Mouse (Mus musculus) cerebellum, adult 2 months (tissue): ENCODE data around the gene Krt88. TPM values are rescaled to one million over a fixed set of nuclear protein-coding genes. Genes with fewer than 3 reads are reported as not detected.

Experiments
- DNase-seq, 2 experiments: peaks; one replicate each; pipeline ENCODE4 v3.0.0; 2021
- H3K27ac ChIP-seq: fragments of 200-500 bp; 2 replicates; pipeline ENCODE4 v1.5.1; 2012; ENCODE audit warnings: low read length, control low read depth, inconsistent platforms; ENCODE audit not compliant: insufficient read depth
- H3K27me3 ChIP-seq: fragments of 200-500 bp; 2 replicates; pipeline ENCODE4 v1.6.1; 2012; ENCODE audit warnings: inconsistent platforms, mild to moderate bottlenecking, low read length, moderate library complexity; ENCODE audit not compliant: control insufficient read depth, insufficient read depth
- H3K4me1 ChIP-seq: fragments of 200-500 bp; 2 replicates; pipeline ENCODE4 v1.6.1; 2011; ENCODE audit warnings: low read length; ENCODE audit not compliant: control insufficient read depth, insufficient read depth
- H3K4me3 ChIP-seq: fragments of 200-500 bp; replicated peaks from 2 replicates; pipeline ENCODE3; 2011; ENCODE audit warnings: mild to moderate bottlenecking, low read depth, low read length, control low read depth; ENCODE audit not compliant: insufficient read depth
- CTCF ChIP-seq: fragments of 200-500 bp; IDR thresholded peaks from 2 replicates; pipeline ENCODE4 v1.5.1; 2011; ENCODE audit warnings: low read depth, mild to moderate bottlenecking, control low read depth, low read length, moderate library complexity, borderline replicate concordance; ENCODE audit not compliant: insufficient read depth
- POLR2A ChIP-seq: fragments of 200-500 bp; IDR thresholded peaks from 2 replicates; pipeline ENCODE4 v1.6.1; 2011; ENCODE audit warnings: low read length, control low read depth, borderline replicate concordance; ENCODE audit not compliant: insufficient read depth
- WGBS: fragments of 180-500 bp; shearing (Covaris S2); methylation state at CpG from one replicate; pipeline ENCODE4 v1.1.7; 2018; 5-methylcytosine and 5-hydroxymethylcytosine counted together
- polyA plus RNA-seq: library from polyadenylated mRNA; depleted of rRNA; stranded (reverse); fragments of >200 nt; gene quantifications from 2 replicates; pipeline ENCODE4 v1.2.3, GENCODE M21; 2012

The Krt88 gene
- polyA plus RNA-seq, 1 experiment = not detected

DNA sequence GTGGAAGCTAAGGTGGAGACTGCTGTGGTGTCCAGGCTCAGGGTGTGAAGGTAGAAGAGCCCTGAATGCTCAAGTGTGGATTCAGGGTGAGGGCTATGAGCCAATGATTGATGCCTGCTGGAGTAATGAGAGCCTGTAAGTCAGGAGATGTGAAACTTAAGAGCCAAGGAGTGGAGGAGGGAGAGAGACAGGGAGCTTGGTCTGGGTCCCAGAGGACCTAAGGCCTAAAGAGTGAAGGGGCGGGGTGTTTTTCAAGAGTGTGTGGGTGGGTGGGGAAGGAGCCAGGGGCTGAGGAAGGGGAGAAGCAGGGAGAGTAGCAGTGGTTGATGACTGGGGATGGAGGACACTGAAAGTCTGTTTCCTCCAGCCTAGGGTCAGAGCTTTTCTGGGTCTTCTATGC is 36.1 kb downstream of the Krt88 start:
- WGBS = 88% methylated on average over 1 of the region's 1 CpGs
- Histone ChIP-seq H3K27me3 (no peaks in the 10 kb centered on the region), H3K27ac (no peak overlapping the region), H3K4me3 (no peak overlapping the region), H3K4me1 (no peaks in the 10 kb centered on the region; the same call in 1 of the 2 replicates)
- TF ChIP-seq POLR2A (no peak), CTCF (no peak)
- no peak for DNase-seq

DNA sequence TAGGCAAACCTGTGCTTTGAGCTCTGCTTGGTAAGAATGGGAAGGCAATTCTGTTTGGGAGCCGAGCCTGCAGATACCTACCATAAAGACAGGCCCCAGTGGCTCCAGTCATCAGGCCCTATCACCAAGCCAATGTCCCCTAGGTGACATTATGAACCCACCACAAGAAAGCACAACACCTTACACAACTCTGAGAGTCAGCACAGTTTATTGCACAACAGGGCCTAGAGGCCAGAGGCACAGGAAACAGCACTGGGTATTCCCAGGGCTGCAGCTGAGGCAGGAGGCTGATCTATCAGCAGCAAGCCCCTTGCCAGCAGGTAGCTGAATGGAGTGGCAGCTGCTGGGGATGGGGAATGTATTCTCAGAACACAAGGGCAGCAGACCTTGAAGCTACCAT is 37.4 kb downstream of the Krt88 start:
- no peaks in the 10 kb centered on the region for H3K27me3 ChIP-seq

DNA sequence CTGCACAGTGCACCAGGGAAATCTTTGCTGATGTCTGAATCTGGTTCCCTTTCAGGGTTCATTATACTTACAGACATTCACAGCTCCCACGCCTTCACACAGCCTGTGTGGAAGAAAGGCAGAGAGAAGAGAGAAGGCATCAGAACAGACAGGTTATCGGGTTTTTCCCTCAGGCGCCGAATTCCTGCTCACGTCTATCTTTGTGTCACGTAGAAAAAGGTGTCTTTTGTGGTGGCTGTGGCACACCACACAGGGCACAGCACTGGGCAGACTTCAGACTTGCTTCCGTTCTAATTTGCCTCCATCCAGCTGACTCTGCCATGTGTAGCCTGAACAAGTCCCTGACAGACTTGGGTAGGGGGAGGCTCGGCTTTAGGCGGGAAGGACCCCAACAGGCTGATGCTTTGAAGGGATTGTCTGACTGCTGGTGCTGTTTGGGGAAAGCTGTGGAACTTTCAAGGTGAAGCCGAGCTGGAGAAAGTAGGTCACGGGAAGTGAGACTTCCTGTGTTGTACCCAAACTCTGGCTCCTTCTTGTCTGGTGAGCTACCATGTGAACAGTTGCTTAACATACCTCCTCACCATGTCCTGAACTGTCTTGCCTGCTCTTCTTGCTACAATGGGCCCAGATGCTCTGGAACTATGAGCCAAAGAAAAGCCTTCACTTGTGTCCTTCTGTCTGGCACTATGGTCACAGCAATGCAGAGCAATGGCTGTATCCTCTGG is 38.5 kb downstream of the Krt88 start:
- WGBS = 88% methylated on average over 11 of the region's 11 CpGs
- Histone ChIP-seq H3K27ac (no peak overlapping the region), H3K4me3 (no peak overlapping the region), H3K27me3 (no peaks in the 10 kb centered on the region), H3K4me1 (no peaks in the 10 kb centered on the region)
- TF ChIP-seq CTCF = no peak
- TF ChIP-seq POLR2A = no peak
- no peak for DNase-seq

More for the DNA sequence above, 37.4 kb downstream of the Krt88 start:
- no peak for DNase-seq
- H3K27ac ChIP-seq = no peak overlapping the region
- 89% methylated on average over 1 of the region's 1 CpGs for WGBS
- no peaks in the 10 kb centered on the region for H3K4me1 ChIP-seq
- no peak overlapping the region for H3K4me3 ChIP-seq
- TF ChIP-seq POLR2A (no peak), CTCF (no peak)

DNA sequence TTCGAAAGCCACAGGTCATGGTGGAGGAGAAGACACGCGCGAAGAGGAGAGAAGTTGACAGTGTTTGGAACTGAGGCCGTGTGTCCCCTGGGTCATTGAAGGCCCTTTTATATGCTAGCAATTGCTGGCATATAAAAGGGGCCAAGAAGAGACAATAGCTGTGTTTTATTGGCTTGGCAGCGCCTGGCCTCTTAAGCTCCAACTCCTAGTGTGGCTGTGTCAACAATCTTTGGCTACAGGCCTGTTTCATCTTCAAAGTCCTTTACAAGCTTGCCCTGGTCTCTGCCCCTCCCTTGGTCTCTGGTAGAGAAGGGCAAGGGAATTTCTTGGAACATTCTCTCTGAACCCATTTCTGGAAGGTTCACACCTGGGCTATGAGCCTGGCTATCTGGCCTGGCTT is 43.9 kb downstream of the Krt88 start, which contains the start of gene Krt83:
Gene Krt83 (minus strand): TSS at position 82 of the 400 bp plus-strand sequence.
- WGBS = 41% methylated on average over 6 of the region's 6 CpGs
- peak in 1 of 2 experiments; percentile 7 for DNase-seq
- no peaks in the 10 kb centered on the region for H3K27me3 ChIP-seq
- TF ChIP-seq CTCF (no peak), POLR2A (no peak)
- no peak within 1 kb of the TSS for H3K27ac ChIP-seq
- H3K4me3 ChIP-seq = no peak within 1 kb of the TSS
- H3K4me1 ChIP-seq = no peaks in the 10 kb centered on the region

DNA sequence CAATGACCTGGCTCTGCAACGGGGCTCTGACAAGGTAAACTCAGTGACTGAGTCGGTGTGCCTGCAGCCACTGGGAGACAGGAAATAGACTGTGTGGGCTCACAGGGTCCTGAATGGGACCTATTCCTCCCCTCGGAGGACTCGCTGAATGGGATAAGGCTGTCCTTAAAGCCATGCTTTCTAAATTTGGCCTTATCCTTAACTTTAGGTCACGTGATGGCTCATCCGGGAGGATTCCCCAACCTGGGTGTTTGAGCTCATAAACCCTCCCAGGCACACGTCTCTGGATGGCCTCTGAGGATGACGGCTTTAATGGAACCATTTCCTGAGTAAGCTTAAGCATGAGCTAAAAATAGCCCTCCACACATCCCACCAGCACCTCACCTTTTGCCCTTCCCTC is 45.2 kb downstream of the Krt88 start:
- 86% methylated on average over 8 of the region's 8 CpGs for WGBS
- Histone ChIP-seq H3K4me1 (no peaks in the 10 kb centered on the region), H3K27me3 (no peaks in the 10 kb centered on the region), H3K27ac (no peak overlapping the region), H3K4me3 (no peak overlapping the region)
- TF ChIP-seq CTCF (no peak), POLR2A (no peak)
- no peak for DNase-seq

DNA sequence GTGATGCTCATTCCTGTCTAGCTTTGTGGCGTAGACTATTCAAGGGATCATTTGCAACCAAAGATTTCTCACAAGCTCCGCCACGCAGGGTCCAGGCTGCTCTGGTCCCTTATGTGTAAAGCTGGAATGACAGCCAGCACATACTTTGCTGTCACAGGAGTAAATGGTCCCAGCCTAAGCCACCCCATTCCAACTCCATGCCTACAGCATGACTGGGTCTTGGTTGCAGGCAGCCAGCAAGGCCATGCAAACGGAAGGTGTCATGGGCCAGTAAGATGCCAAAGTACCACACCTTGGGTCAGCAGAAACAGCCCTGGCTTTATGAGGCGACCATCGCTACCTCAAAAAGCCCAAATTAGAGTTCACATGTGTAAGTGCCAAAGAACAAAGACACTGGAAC is 46.2 kb downstream of the Krt88 start:
- DNase-seq = no peak
- H3K4me3 ChIP-seq = no peak overlapping the region
- no peak overlapping the region for H3K27ac ChIP-seq
- no peaks in the 10 kb centered on the region for H3K4me1 ChIP-seq
- H3K27me3 ChIP-seq = no peaks in the 10 kb centered on the region
- TF ChIP-seq CTCF (no peak), POLR2A (no peak)
- WGBS = 94% methylated on average over 6 of the region's 6 CpGs

DNA sequence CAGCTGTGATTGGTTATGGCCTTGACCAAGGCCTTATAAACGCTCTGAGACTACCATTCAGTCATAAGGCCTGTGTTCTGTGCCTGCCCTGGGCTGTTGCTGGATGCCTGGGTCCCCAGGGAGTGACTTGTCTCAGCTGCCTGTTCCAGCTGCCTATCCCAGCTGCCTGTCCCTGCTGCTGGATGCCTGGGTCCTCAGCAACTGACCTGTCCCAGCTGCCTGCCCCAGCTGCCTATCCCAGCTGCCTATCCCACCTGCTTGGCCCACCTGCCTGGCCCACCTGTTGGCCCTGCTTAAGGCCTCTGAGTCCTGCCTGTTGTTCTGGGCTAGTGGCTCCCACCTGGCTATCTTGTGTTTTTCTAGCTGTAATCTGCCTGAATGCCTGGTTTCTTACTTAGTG is 46.7 kb downstream of the Krt88 start:
- no peaks in the 10 kb centered on the region for H3K27me3 ChIP-seq
- no peak overlapping the region for H3K4me3 ChIP-seq
- no peaks in the 10 kb centered on the region for H3K4me1 ChIP-seq
- H3K27ac ChIP-seq = no peak overlapping the region
- no peak for TF ChIP-seq POLR2A
- TF ChIP-seq CTCF = no peak
- no peak for DNase-seq
- WGBS = 54% methylated on average over 1 of the region's 1 CpGs

DNA sequence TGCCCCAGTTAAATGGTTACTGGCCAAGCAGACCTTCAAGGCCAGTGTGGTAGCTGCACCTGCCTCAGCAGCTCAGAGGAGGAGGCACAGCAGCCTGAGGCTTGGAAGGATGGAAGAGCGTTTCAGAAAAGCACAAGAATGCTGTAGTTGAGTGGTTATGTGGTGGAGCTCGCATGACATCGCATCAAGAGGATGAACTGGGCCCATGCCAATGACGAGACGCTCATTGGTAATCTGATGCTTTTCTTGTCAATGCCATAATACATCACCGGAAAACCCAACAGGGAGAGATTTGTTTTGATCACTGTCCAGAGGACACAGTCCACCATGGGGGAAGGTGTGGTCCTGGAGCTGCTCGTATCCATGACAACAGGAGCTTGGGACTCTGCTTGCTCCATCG is 47.7 kb downstream of the Krt88 start:
- TF ChIP-seq POLR2A (no peak), CTCF (no peak)
- WGBS = 64% methylated on average over 8 of the region's 8 CpGs
- no peak for DNase-seq
- H3K4me3 ChIP-seq = no peak overlapping the region
- no peaks in the 10 kb centered on the region for H3K4me1 ChIP-seq
- H3K27ac ChIP-seq = no peak overlapping the region
- no peaks in the 10 kb centered on the region for H3K27me3 ChIP-seq
